14 mouse cellular contexts compared by ENCODE assay signal in genomic region chr14:60656701-60657085, GRCm38 (mm10). TPM values are rescaled to one million over a fixed set of nuclear protein-coding genes. Genes with fewer than 3 reads are reported as not detected.
DNase-seq lines count a peak whose midpoint lies in the region; ATAC-seq and TF ChIP-seq lines count a peak whose summit lies in the region.
"Had no signal": no experiment of that assay in that cellular context is flagged by ENCODE, and none has a peak within 500 bp of the region (broad histone marks: within the 10 kb centered on the region; RNA-seq: fewer than 3 reads in every experiment).

No protein-coding gene starts in this region.

- no peaks in the 10 kb centered on the region for H3K27me3 ChIP-seq in forebrain, embryonic 14.5 days (replicated peaks; ENCODE audit: control insufficient read depth, insufficient read depth, low read length)
- no peaks in the 10 kb centered on the region for H3K27me3 ChIP-seq in forebrain, embryonic 11.5 days (ENCODE audit: control insufficient read depth, insufficient read depth, low read length)
- no peaks in the 10 kb centered on the region for H3K27me3 ChIP-seq in kidney, embryonic 14.5 days (ENCODE audit: control insufficient read depth, insufficient read depth, low read length)
- no peaks in the 10 kb centered on the region for H3K27me3 ChIP-seq in liver, embryonic 13.5 days
- no peaks in the 10 kb centered on the region for H3K27me3 ChIP-seq in thymus, adult 2 months (ENCODE audit: control insufficient read depth, insufficient read depth, low read length)
- H3K27me3 ChIP-seq: limb, embryonic 15.5 days; midbrain, embryonic 12.5 days had no signal

- H3K9ac ChIP-seq in forebrain, embryonic 14.5 days (ENCODE audit: low read length), result no peak overlapping the region
- no peak overlapping the region for H3K9ac ChIP-seq in forebrain, embryonic 11.5 days (ENCODE audit: low read length)
- no peak overlapping the region for H3K9ac ChIP-seq in kidney, embryonic 14.5 days (ENCODE audit: low read depth, low read length)
- H3K9ac ChIP-seq in liver, embryonic 13.5 days, result no peak overlapping the region
- H3K9ac ChIP-seq: limb, embryonic 15.5 days; midbrain, embryonic 12.5 days had no signal

- TF ChIP-seq POLR2A in thymus, adult 2 months (IDR thresholded peaks at IDR 0.05; ENCODE audit: control insufficient read depth, extremely low read depth, insufficient read depth, low read length, poor library complexity), result no peak

- H3K4me1 ChIP-seq in forebrain, embryonic 14.5 days (ENCODE audit: control insufficient read depth, insufficient read depth, low read length), result peaks cover 24% of the 10 kb centered on the region
- H3K4me1 ChIP-seq in forebrain, embryonic 11.5 days (replicated peaks; ENCODE audit: control insufficient read depth, insufficient read depth, low read length), result 0 out of 2 replicates have a peak, but pooled peaks cover 3% of the 10 kb centered on the region
- H3K4me1 ChIP-seq in kidney, embryonic 14.5 days (ENCODE audit: control insufficient read depth, insufficient read depth, low read length), result peaks cover 40% of the 10 kb centered on the region
- peaks cover 89% of the 10 kb centered on the region for H3K4me1 ChIP-seq in liver, embryonic 13.5 days (replicated peaks)
- H3K4me1 ChIP-seq in thymus, adult 2 months (replicated peaks; ENCODE audit: control insufficient read depth, insufficient read depth, low read length), result no peaks in the 10 kb centered on the region

- 95% methylated on average over 11 of the region's 11 CpGs for WGBS in forebrain, embryonic 14.5 days
- 94% methylated on average over 11 of the region's 11 CpGs for WGBS in forebrain, embryonic 11.5 days
- WGBS in kidney, embryonic 14.5 days, result 74% methylated on average over 11 of the region's 11 CpGs
- WGBS in liver, embryonic 13.5 days (ENCODE audit: insufficient replicate concordance), result 73% methylated on average over 11 of the region's 11 CpGs
- 95% methylated on average over 11 of the region's 11 CpGs for WGBS in thymus, adult 2 months

- peak overlapping the region; percentile 48; the same call in 1 of the 2 replicates for H3K27ac ChIP-seq in forebrain, embryonic 14.5 days (ENCODE audit: low read depth, low read length)
- no peak overlapping the region for H3K27ac ChIP-seq in forebrain, embryonic 11.5 days (ENCODE audit: low read depth, low read length)
- peak overlapping the region; percentile 38; the same call in 1 of the 2 replicates for H3K27ac ChIP-seq in kidney, embryonic 14.5 days (ENCODE audit: low read depth, low read length)
- peak overlapping the region; percentile 92 for H3K27ac ChIP-seq in liver, embryonic 13.5 days
- H3K27ac ChIP-seq in thymus, adult 2 months (ENCODE audit: control insufficient read depth, insufficient read depth, low read length), result no peak overlapping the region
- H3K27ac ChIP-seq: limb, embryonic 15.5 days; midbrain, embryonic 12.5 days had no signal

- peaks cover 3% of the 10 kb centered on the region; the same call in 1 of the 2 replicates for H3K36me3 ChIP-seq in forebrain, embryonic 14.5 days (ENCODE audit: control insufficient read depth, insufficient read depth, low read length)
- H3K36me3 ChIP-seq in forebrain, embryonic 11.5 days (ENCODE audit: control insufficient read depth, insufficient read depth, low read length), result no peaks in the 10 kb centered on the region; the same call in 1 of the 2 replicates
- no peaks in the 10 kb centered on the region for H3K36me3 ChIP-seq in kidney, embryonic 14.5 days (ENCODE audit: control insufficient read depth, insufficient read depth, low read length)
- peaks cover 11% of the 10 kb centered on the region for H3K36me3 ChIP-seq in liver, embryonic 13.5 days
- H3K36me3 ChIP-seq in thymus, adult 2 months (ENCODE audit: control insufficient read depth, insufficient read depth, low read length), result no peaks in the 10 kb centered on the region
- H3K36me3 ChIP-seq: limb, embryonic 15.5 days had no signal

- H3K4me2 ChIP-seq in forebrain, embryonic 14.5 days (ENCODE audit: low read length), result no peak overlapping the region
- no peak overlapping the region for H3K4me2 ChIP-seq in forebrain, embryonic 11.5 days (ENCODE audit: low read depth, low read length, severe bottlenecking)
- H3K4me2 ChIP-seq in kidney, embryonic 14.5 days (replicated peaks; ENCODE audit: low read depth, low read length), result peak overlapping the region; percentile 28; the same call in 1 of the 2 replicates
- H3K4me2 ChIP-seq in liver, embryonic 13.5 days, result peak overlapping the region; percentile 0; the same call in 1 of the 2 replicates
- H3K4me2 ChIP-seq: heart, embryonic 11.5 days; limb, embryonic 15.5 days; midbrain, embryonic 12.5 days had no signal

- TF ChIP-seq CTCF in thymus, adult 2 months (IDR thresholded peaks at IDR 0.05; ENCODE audit: borderline replicate concordance, control insufficient read depth, extremely low read depth, insufficient read depth, low read length, poor library complexity), result no peak

- no peak overlapping the region for H3K4me3 ChIP-seq in forebrain, embryonic 14.5 days (ENCODE audit: low read depth, low read length)
- no peak overlapping the region for H3K4me3 ChIP-seq in forebrain, embryonic 11.5 days (ENCODE audit: low read depth, low read length)
- no peak overlapping the region for H3K4me3 ChIP-seq in kidney, embryonic 14.5 days (ENCODE audit: low read length)
- H3K4me3 ChIP-seq in liver, embryonic 13.5 days (replicated peaks), result no peak overlapping the region
- no peak overlapping the region for H3K4me3 ChIP-seq in thymus, adult 2 months (ENCODE audit: control insufficient read depth, insufficient read depth, low read length)
- H3K4me3 ChIP-seq: limb, embryonic 15.5 days; midbrain, embryonic 12.5 days had no signal

- ATAC-seq in forebrain, embryonic 14.5 days, result no peak
- ATAC-seq in forebrain, embryonic 11.5 days (replicated peaks; ENCODE audit: low FRiP score), result no peak
- no peak for ATAC-seq in kidney, embryonic 14.5 days (ENCODE audit: low FRiP score, low TSS enrichment)
- ATAC-seq in liver, embryonic 13.5 days (ENCODE audit: low read depth), result no peak
- ATAC-seq: Patski had no signal

- no peak for DNase-seq in forebrain, embryonic 14.5 days (ENCODE audit: low spot score)
- DNase-seq in forebrain, embryonic 11.5 days (ENCODE audit: low spot score), result no peak
- no peak for DNase-seq in kidney, adult 11 months
- peak; percentile 60 for DNase-seq in adrenal gland, postnatal 10 days
- DNase-seq in liver, embryonic 13.5 days, result no peak
- DNase-seq in right cerebral cortex, postnatal 14 days, result no peak
- DNase-seq in thymus, adult 2 months, result no peak
- DNase-seq: B cell, adult 2 months; thymus, postnatal 14 days had no signal

- H3K9me3 ChIP-seq in forebrain, embryonic 14.5 days (replicated peaks; ENCODE audit: control insufficient read depth, low read length), result no peaks in the 10 kb centered on the region
- H3K9me3 ChIP-seq in forebrain, embryonic 11.5 days (ENCODE audit: control insufficient read depth, low read length), result no peaks in the 10 kb centered on the region
- H3K9me3 ChIP-seq in kidney, embryonic 14.5 days (ENCODE audit: control insufficient read depth, low read length), result no peaks in the 10 kb centered on the region
- no peaks in the 10 kb centered on the region for H3K9me3 ChIP-seq in liver, embryonic 13.5 days (replicated peaks)
- H3K9me3 ChIP-seq: limb, embryonic 15.5 days; midbrain, embryonic 12.5 days had no signal

RNA-seq across cellular contexts. Expression of gene Spata13, which starts 22.9 kb away (rescaled TPM):
- polyA plus RNA-seq in forebrain, embryonic 14.5 days (2014; fragmentation: Nextera tagmentation; extraction: Ambion mirVana), result 36.6 and 45.8 TPM in 2 replicates
- 136 and 137 TPM in 2 replicates for polyA plus RNA-seq in forebrain, embryonic 11.5 days (2014; fragmentation: Nextera tagmentation; extraction: Ambion mirVana)
- polyA plus RNA-seq in kidney, embryonic 14.5 days (2014; fragmentation: Nextera tagmentation; extraction: Ambion mirVana), result 54.1 and 65.7 TPM in 2 replicates
- total RNA-seq in adrenal gland, postnatal 10 days (2021), result 100 to 1,000 TPM in 1 of 2 experiments, 10 to 100 TPM in 1; 79.0 to 103 TPM
- 17.2 and 19.6 TPM in 2 replicates for polyA plus RNA-seq in liver, embryonic 13.5 days (2015; fragmentation: Nextera tagmentation; extraction: Ambion mirVana)
- polyA plus RNA-seq in thymus, adult 2 months (2012; rRNA removed), result 80.6 and 99.6 TPM in 2 replicates

Comparison
In these comparisons a context has a peak if more than half of its experiments do, and no peak if none do; other contexts are left out.
1. H3K27ac ChIP-seq: peak in forebrain, embryonic 14.5 days (single experiment), kidney, embryonic 14.5 days (single experiment) and liver, embryonic 13.5 days (single experiment); none in forebrain, embryonic 11.5 days (single experiment) and thymus, adult 2 months (single experiment).
2. H3K4me2 ChIP-seq: peak in kidney, embryonic 14.5 days (single experiment) and liver, embryonic 13.5 days (single experiment); none in forebrain, embryonic 14.5 days (single experiment) and forebrain, embryonic 11.5 days (single experiment).